Mouse (Mus musculus) MEL (cell line): ENCODE data around the gene Lrpprc.

Experiments
- KAT2A ChIP-seq: conservative IDR thresholded peaks from 2 replicates; pipeline ENCODE4 v1.6.1; 2012; ENCODE audit warnings: low read depth, low read length, improper control_type of control experiment, inconsistent platforms
- POLR2A ChIP-seq, 2 experiments: IDR thresholded peaks; 2 replicates each; pipeline ENCODE4 v1.6.1; 2011 to 2012; ENCODE audit warnings: low read length in 2 of 2, mild to moderate bottlenecking in 2 of 2, control low read depth in 1 of 2, improper control_type of control experiment in 1 of 2, low read depth in 1 of 2, moderate library complexity in 1 of 2; ENCODE audit not compliant: control insufficient read depth in 1 of 2, insufficient read depth in 1 of 2, poor library complexity in 1 of 2
- RCOR1 ChIP-seq: IDR thresholded peaks from 2 replicates; pipeline ENCODE4 v1.6.1; 2012; ENCODE audit warnings: low read depth, mild to moderate bottlenecking, inconsistent platforms, low read length, improper control_type of control experiment
- UBTF ChIP-seq: IDR thresholded peaks from 2 replicates; pipeline ENCODE4 v1.6.1; 2012; ENCODE audit warnings: low read depth, mild to moderate bottlenecking, inconsistent platforms, low read length, improper control_type of control experiment, moderate library complexity, borderline replicate concordance; ENCODE audit not compliant: insufficient read depth
- ZNF384 ChIP-seq: IDR thresholded peaks from 2 replicates; pipeline ENCODE4 v1.6.1; 2012; ENCODE audit warnings: low read depth, mild to moderate bottlenecking, inconsistent platforms, low read length, improper control_type of control experiment

DNA sequence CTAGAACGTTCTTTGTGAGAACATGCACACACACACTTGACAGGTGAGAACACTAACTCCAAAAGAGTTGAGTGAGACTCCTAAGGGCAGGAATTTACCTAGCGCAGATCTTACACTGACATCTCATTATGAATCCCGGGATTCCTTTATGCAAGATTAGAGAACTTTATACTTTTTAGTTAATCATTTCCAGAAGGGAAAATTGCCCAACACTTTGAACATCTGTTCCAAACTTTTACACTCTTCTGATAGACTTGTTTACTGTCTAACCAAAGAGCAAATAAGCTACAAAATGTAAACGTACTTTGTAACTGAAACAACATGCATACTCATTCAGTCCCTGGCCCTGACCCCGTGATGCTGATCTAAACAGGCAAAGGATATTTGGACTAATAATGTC lies 101.3 kb downstream of the Lrpprc start:
- TF ChIP-seq KAT2A (no peak), UBTF (no peak), ZNF384 (no peak), RCOR1 (no peak), POLR2A (IDR thresholded peaks at IDR 0.05; ENCODE audit: control insufficient read depth in 1 of 2, insufficient read depth in 1 of 2, low read depth in 1 of 2, low read length in 2 of 2, poor library complexity in 1 of 2) (no peak)
